Mouse (Mus musculus): ENCODE data around the gene 1700001O22Rik.

1700001O22Rik gene

GRCm38 (mm10) chr2:30816383-30816782 lies 12.9 kb upstream of the 1700001O22Rik start:
- DNase-seq (ENCODE audit: low spot score in 2 of 2): no peak

GRCm38 (mm10) chr2:30810573-30810972 lies 7.1 kb upstream of the 1700001O22Rik start:
- DNase-seq (ENCODE audit: low spot score in 2 of 2): no peak

- no peak for DNase-seq (ENCODE audit: low spot score in 2 of 2)
These were observed 6.0 kb upstream of the 1700001O22Rik start for GRCm38 (mm10) chr2:30809503-30809902.

GRCm38 (mm10) chr2:30808296-30808655 lies 4.8 kb upstream of the 1700001O22Rik start:
- no peak for DNase-seq (ENCODE audit: low spot score in 2 of 2)

- DNase-seq (ENCODE audit: low spot score in 2 of 2): peak; percentile 100
These were observed 4.3 kb upstream of the 1700001O22Rik start, which contains the start of gene Ntmt1 for GRCm38 (mm10) chr2:30807648-30808295. Gene Ntmt1, plus strand, starts transcription at chr2:30807826.

GRCm38 (mm10) chr2:30807147-30807647 lies 3.7 kb upstream of the 1700001O22Rik start:
- DNase-seq (ENCODE audit: low spot score in 2 of 2): no peak

- no peak for DNase-seq (ENCODE audit: low spot score in 2 of 2)
These were observed 2.5 kb upstream of the 1700001O22Rik start for GRCm38 (mm10) chr2:30805983-30806382.

GRCm38 (mm10) chr2:30801067-30801852 lies 2.2 kb downstream of the 1700001O22Rik start:
- peak in 1 of 2 experiments; percentile 17 for DNase-seq (ENCODE audit: low spot score in 2 of 2)

GRCm38 (mm10) chr2:30800671-30801066 lies 2.8 kb downstream of the 1700001O22Rik start:
- no peak for DNase-seq (ENCODE audit: low spot score in 2 of 2)

GRCm38 (mm10) chr2:30799456-30799855 lies 4.0 kb downstream of the 1700001O22Rik start:
- DNase-seq (ENCODE audit: low spot score in 2 of 2): no peak

GRCm38 (mm10) chr2:30796382-30796781 lies 7.1 kb downstream of the 1700001O22Rik start:
- DNase-seq (ENCODE audit: low spot score in 2 of 2): peak; percentile 61 to 71

- no peak for DNase-seq (ENCODE audit: low spot score in 2 of 2)
These were observed 7.6 kb downstream of the 1700001O22Rik start for GRCm38 (mm10) chr2:30795889-30796275.

GRCm38 (mm10) chr2:30795271-30795888 lies 8.1 kb downstream of the 1700001O22Rik start:
- no peak for DNase-seq (ENCODE audit: low spot score in 2 of 2)

GRCm38 (mm10) chr2:30794179-30795108 lies 9.0 kb downstream of the 1700001O22Rik start:
- peak; percentile 87 to 91 for DNase-seq (ENCODE audit: low spot score in 2 of 2)

- DNase-seq (ENCODE audit: low spot score in 2 of 2): no peak
These were observed 11.4 kb downstream of the 1700001O22Rik start for GRCm38 (mm10) chr2:30792061-30792460.

- no peak for DNase-seq (ENCODE audit: low spot score in 2 of 2)
These were observed 16.0 kb downstream of the 1700001O22Rik start for GRCm38 (mm10) chr2:30787466-30787865.

- no peak for DNase-seq (ENCODE audit: low spot score in 2 of 2)
These were observed 19.1 kb downstream of the 1700001O22Rik start for GRCm38 (mm10) chr2:30784078-30784994.

GRCm38 (mm10) chr2:30783346-30783745 lies 20.1 kb downstream of the 1700001O22Rik start:
- no peak for DNase-seq (ENCODE audit: low spot score in 2 of 2)

- no peak for DNase-seq (ENCODE audit: low spot score in 2 of 2)
These were observed 20.9 kb downstream of the 1700001O22Rik start for GRCm38 (mm10) chr2:30782312-30783290.
